Mouse (Mus musculus): Measurements from ENCODE around the gene Efcab6. TPM values are rescaled to one million over a fixed set of nuclear protein-coding genes. Genes with fewer than 3 reads are reported as not detected.
A peak's percentile ranks its signal among the peaks of the same experiment; 100 is the strongest.
"Not testable (repeated sequence)": the region's sequence is repeated elsewhere in the genome, so short reads cannot be mapped to it uniquely, and the experiment has no call there.

Efcab6 gene
- total RNA-seq (2017): not detected in 2 replicates

GRCm38 (mm10) chr15:84065140-84065539 lies at the start of gene Efcab6:
Gene Efcab6, minus strand, starts transcription at chr15:84065379.
- no peak for ATAC-seq (replicated peaks in 1 of 2; ENCODE audit: insufficient read depth in 1 of 2, low FRiP score in 2 of 2, low TSS enrichment in 1 of 2, low read depth in 1 of 2, poor library complexity in 2 of 2, severe bottlenecking in 2 of 2)

- ATAC-seq (replicated peaks in 1 of 2; ENCODE audit: insufficient read depth in 1 of 2, low FRiP score in 2 of 2, low TSS enrichment in 1 of 2, low read depth in 1 of 2, poor library complexity in 2 of 2, severe bottlenecking in 2 of 2): no peak
These were observed 48.7 kb upstream of the Efcab6 start for GRCm38 (mm10) chr15:84113873-84114272.

GRCm38 (mm10) chr15:84108899-84109298 lies 43.7 kb upstream of the Efcab6 start:
- no peak for ATAC-seq (replicated peaks in 1 of 2; ENCODE audit: insufficient read depth in 1 of 2, low FRiP score in 2 of 2, low TSS enrichment in 1 of 2, low read depth in 1 of 2, poor library complexity in 2 of 2, severe bottlenecking in 2 of 2)

- ATAC-seq (replicated peaks in 1 of 2; ENCODE audit: insufficient read depth in 1 of 2, low FRiP score in 2 of 2, low TSS enrichment in 1 of 2, low read depth in 1 of 2, poor library complexity in 2 of 2, severe bottlenecking in 2 of 2): no peak
These were observed 40.8 kb upstream of the Efcab6 start for GRCm38 (mm10) chr15:84105924-84106500.

GRCm38 (mm10) chr15:84105105-84105923 lies 40.1 kb upstream of the Efcab6 start, which contains the start of gene Sult4a1:
Gene Sult4a1, minus strand, starts transcription at chr15:84105754.
- ATAC-seq (replicated peaks in 1 of 2; ENCODE audit: insufficient read depth in 1 of 2, low FRiP score in 2 of 2, low TSS enrichment in 1 of 2, low read depth in 1 of 2, poor library complexity in 2 of 2, severe bottlenecking in 2 of 2): 0 out of 4 replicates have a peak, but pooled peaks of 1 of the 2 experiments have one; percentile 3

GRCm38 (mm10) chr15:84104626-84105025 lies 39.4 kb upstream of the Efcab6 start:
- no peak for ATAC-seq (replicated peaks in 1 of 2; ENCODE audit: insufficient read depth in 1 of 2, low FRiP score in 2 of 2, low TSS enrichment in 1 of 2, low read depth in 1 of 2, poor library complexity in 2 of 2, severe bottlenecking in 2 of 2)

- not testable (repeated sequence) for ATAC-seq (replicated peaks in 1 of 2; ENCODE audit: insufficient read depth in 1 of 2, low FRiP score in 2 of 2, low TSS enrichment in 1 of 2, low read depth in 1 of 2, poor library complexity in 2 of 2, severe bottlenecking in 2 of 2)
These were observed 32.4 kb upstream of the Efcab6 start for GRCm38 (mm10) chr15:84097536-84097935.

- no peak for ATAC-seq (replicated peaks in 1 of 2; ENCODE audit: insufficient read depth in 1 of 2, low FRiP score in 2 of 2, low TSS enrichment in 1 of 2, low read depth in 1 of 2, poor library complexity in 2 of 2, severe bottlenecking in 2 of 2)
These were observed 30.9 kb upstream of the Efcab6 start for GRCm38 (mm10) chr15:84096051-84096450.

GRCm38 (mm10) chr15:84094921-84095320 lies 29.7 kb upstream of the Efcab6 start:
- ATAC-seq (replicated peaks in 1 of 2; ENCODE audit: insufficient read depth in 1 of 2, low FRiP score in 2 of 2, low TSS enrichment in 1 of 2, low read depth in 1 of 2, poor library complexity in 2 of 2, severe bottlenecking in 2 of 2): no peak

GRCm38 (mm10) chr15:84086775-84087174 lies 21.6 kb upstream of the Efcab6 start:
- no peak for ATAC-seq (replicated peaks in 1 of 2; ENCODE audit: insufficient read depth in 1 of 2, low FRiP score in 2 of 2, low TSS enrichment in 1 of 2, low read depth in 1 of 2, poor library complexity in 2 of 2, severe bottlenecking in 2 of 2)

GRCm38 (mm10) chr15:84086364-84086763 lies 21.2 kb upstream of the Efcab6 start:
- no peak; a peak in 1 of 4 replicates for ATAC-seq (replicated peaks in 1 of 2; ENCODE audit: insufficient read depth in 1 of 2, low FRiP score in 2 of 2, low TSS enrichment in 1 of 2, low read depth in 1 of 2, poor library complexity in 2 of 2, severe bottlenecking in 2 of 2)

- no peak for ATAC-seq (replicated peaks in 1 of 2; ENCODE audit: insufficient read depth in 1 of 2, low FRiP score in 2 of 2, low TSS enrichment in 1 of 2, low read depth in 1 of 2, poor library complexity in 2 of 2, severe bottlenecking in 2 of 2)
These were observed 14.9 kb upstream of the Efcab6 start for GRCm38 (mm10) chr15:84080069-84080468.

- ATAC-seq (replicated peaks in 1 of 2; ENCODE audit: insufficient read depth in 1 of 2, low FRiP score in 2 of 2, low TSS enrichment in 1 of 2, low read depth in 1 of 2, poor library complexity in 2 of 2, severe bottlenecking in 2 of 2): no peak
These were observed 14.3 kb upstream of the Efcab6 start for GRCm38 (mm10) chr15:84079519-84079918.

GRCm38 (mm10) chr15:84078667-84079066 lies 13.5 kb upstream of the Efcab6 start:
- no peak for ATAC-seq (replicated peaks in 1 of 2; ENCODE audit: insufficient read depth in 1 of 2, low FRiP score in 2 of 2, low TSS enrichment in 1 of 2, low read depth in 1 of 2, poor library complexity in 2 of 2, severe bottlenecking in 2 of 2)

GRCm38 (mm10) chr15:84077151-84077550 lies 12.0 kb upstream of the Efcab6 start:
- no peak for ATAC-seq (replicated peaks in 1 of 2; ENCODE audit: insufficient read depth in 1 of 2, low FRiP score in 2 of 2, low TSS enrichment in 1 of 2, low read depth in 1 of 2, poor library complexity in 2 of 2, severe bottlenecking in 2 of 2)

GRCm38 (mm10) chr15:84074705-84075185 lies 9.6 kb upstream of the Efcab6 start:
- no peak for ATAC-seq (replicated peaks in 1 of 2; ENCODE audit: insufficient read depth in 1 of 2, low FRiP score in 2 of 2, low TSS enrichment in 1 of 2, low read depth in 1 of 2, poor library complexity in 2 of 2, severe bottlenecking in 2 of 2)

- ATAC-seq (replicated peaks in 1 of 2; ENCODE audit: insufficient read depth in 1 of 2, low FRiP score in 2 of 2, low TSS enrichment in 1 of 2, low read depth in 1 of 2, poor library complexity in 2 of 2, severe bottlenecking in 2 of 2): no peak; a peak in 1 of 4 replicates
These were observed 8.9 kb upstream of the Efcab6 start for GRCm38 (mm10) chr15:84073911-84074704.

- no peak for ATAC-seq (replicated peaks in 1 of 2; ENCODE audit: insufficient read depth in 1 of 2, low FRiP score in 2 of 2, low TSS enrichment in 1 of 2, low read depth in 1 of 2, poor library complexity in 2 of 2, severe bottlenecking in 2 of 2)
These were observed 7.9 kb upstream of the Efcab6 start for GRCm38 (mm10) chr15:84073058-84073457.
